Mouse (Mus musculus): ENCODE results near the gene Slc28a1.
"Not testable (repeated sequence)": the region's sequence is repeated elsewhere in the genome, so short reads cannot be mapped to it uniquely, and the experiment has no call there.

Slc28a1 gene

GRCm38 (mm10) chr7:81125215-81126175 lies 10.9 kb downstream of the Slc28a1 start:
- DNase-seq: no peak

- no peak for DNase-seq
Observed at GRCm38 (mm10) chr7:81131864-81132263, 17.3 kb downstream of the Slc28a1 start.

DNA sequence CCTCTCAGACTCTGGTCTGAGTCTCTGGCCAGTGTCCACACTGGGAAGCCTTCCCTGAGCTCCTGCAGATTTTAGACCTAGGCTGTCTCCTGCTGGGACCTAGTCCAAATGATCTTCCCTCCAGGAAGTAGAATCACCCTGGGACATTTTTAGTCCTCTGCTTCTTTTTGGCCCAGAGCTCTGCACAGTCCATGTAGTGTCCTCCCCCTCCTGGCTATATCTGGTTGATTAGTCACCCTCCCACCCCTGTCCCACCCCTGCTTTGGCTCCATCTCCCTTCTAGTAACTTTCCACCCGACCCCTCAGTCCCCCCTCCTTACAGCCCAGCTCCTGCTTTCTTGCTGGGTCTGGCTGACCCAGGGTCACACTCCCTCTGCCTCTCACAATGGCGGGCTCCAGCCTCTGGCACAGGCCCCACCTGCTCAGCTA lies 18.3 kb downstream of the Slc28a1 start:
- no peak for DNase-seq

- DNase-seq: no peak
Observed at GRCm38 (mm10) chr7:81133416-81133815, 18.8 kb downstream of the Slc28a1 start.

DNA sequence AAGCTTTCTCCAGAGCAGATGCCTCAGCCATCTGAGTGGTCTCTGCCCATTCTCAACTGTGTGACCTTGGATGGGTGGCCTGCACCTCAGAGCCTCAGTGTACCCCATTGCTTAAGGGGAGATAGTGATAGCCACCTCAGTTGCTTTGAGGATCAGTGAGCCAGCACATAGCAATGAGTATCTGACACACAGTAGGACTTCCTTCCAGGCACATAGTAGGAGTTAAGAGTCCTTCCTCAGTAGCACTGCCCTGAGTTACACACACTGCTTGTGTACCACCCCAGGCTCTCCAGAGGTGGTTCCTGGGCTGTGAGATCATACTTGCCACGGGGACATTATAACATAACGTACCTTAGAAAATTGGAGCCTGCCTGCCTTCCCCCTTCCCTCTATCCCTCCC lies 19.3 kb downstream of the Slc28a1 start:
- no peak for DNase-seq

DNA sequence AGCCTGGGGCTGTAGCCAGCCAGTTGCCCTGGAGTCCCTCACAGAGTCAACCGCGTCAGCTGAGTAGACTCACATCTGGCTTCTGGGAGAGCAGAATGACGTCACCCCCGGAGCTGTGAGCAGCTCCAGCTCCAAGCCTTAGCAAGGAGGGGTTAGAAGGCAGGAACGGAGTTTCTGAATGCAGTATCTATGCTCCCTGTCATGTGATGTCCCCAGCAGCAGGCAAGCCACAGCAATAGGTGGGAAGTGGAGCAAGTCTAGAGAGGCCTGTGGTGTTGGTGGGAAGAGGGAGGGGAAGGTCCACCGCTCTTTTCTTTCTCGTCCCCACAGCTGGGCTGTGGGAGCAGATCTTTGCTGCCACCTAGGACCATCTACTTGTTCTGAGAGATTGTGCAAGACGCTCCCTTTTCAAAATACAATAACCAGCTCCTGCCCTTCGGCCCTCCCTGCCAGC lies 20.0 kb downstream of the Slc28a1 start:
- DNase-seq: no peak

DNA sequence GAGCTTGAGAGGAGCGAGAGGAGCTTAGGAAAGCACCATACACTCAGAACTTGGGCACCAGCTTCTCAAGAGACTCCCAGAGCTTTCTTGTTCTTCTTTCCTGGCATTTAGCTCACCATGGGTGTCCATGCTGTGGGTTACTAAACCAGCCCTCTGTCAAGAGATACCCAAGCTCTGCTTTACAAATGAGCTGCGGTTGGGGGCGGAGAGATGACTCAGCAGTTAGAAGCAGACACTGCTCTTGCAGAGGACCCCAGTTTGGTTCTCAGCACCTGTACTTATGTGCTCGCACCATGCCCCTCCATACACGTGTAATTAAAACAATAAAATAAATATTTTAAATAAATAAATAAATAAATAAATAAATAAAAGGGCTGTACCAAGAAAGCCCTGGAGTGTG lies 22.7 kb downstream of the Slc28a1 start:
- DNase-seq: no peak

DNA sequence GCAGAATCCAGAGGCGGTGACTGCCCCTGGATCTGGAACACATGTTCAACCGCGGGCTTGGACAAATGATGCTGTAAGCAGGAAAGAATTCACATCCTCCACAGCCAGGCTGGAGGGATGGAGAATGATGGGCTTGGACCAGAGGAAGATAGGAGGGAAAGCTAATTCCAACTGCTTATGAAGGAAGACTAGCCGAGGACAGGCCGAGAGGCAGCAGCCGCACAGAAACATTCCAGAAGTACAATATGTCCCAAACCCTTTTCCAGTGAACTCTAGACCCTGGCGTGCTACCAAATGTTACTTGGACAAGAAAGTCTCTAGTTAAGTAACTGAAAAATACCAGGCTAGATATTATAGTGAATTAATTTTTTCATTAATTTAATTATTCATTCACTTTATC lies 24.5 kb downstream of the Slc28a1 start:
- no peak for DNase-seq

DNA sequence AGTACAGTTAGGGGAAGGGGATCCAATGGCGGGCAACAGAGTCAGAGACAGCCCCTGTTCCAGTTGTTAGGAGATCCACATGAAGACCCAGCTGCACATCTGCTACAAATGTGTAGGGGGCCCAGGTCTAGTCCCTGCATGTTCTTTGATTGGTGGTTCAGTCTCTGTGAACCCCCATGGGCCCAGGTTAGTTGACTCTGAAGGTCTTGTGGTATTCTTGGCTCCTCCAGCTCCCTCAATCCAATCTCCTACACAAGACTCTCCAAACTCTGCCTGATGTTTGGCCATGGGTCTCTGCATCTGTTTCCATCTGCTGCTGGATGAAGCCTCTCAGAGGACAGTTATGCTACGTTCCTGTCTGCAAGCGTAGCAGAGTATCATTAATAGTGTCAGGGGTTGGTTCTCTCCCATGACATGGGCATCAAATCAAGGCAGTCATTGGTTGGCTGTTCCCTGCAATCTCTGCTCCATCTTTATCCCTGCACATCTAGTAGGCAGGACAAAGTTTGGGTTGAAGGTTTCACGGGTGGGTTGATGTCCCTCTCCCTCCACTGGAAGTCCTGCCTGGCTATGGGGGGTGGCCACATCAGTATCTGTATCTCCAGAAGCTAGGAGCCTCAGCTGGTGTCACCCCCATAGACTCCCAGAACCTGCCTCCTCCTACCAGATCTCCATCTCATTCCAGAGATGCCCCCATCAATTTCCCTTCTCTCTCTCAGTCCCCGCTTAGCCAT lies 25.2 kb downstream of the Slc28a1 start:
- DNase-seq: no peak

DNA sequence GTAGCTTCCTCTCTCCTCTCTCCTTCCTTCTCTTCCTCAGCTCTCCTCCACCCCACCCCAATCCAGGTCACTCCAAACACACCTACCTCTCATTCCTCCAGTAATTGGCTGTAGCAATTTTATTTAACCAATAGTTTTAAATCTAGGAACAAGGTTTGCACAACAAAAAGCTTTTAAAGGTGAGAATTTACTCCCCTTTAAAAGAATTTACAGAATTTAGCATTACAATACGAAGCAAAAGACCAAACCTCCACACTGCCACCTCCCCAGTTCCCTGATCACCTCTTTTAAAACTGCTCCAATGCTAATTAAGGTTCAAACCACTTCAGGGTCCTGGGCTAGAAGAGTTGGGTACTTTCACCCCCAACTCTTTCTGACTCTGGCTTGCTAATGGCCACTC lies 26.9 kb downstream of the Slc28a1 start:
- no peak for DNase-seq

DNA sequence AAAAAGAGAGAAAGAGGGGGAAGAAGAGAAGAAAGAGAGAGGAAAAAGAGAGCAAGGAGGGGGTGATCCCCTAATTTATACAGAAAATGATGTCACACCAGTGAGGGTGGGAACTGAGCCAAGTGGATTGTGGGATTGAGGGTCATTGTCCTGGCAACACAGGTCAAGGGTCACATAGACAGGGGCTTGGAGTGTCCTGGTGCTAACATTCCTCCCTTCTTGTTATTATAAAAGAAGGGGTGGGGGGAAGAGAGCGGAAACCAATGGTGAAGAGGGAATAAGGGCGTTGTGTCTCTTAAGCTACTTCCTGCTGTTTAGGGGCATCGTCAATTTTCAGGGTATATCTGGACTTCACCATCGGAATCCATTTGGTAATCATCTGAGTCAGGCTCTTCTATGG lies 28.5 kb downstream of the Slc28a1 start:
- not testable (repeated sequence) for DNase-seq

GRCm38 (mm10) chr7:81149759-81150158 lies 35.2 kb downstream of the Slc28a1 start:
- no peak for DNase-seq

DNA sequence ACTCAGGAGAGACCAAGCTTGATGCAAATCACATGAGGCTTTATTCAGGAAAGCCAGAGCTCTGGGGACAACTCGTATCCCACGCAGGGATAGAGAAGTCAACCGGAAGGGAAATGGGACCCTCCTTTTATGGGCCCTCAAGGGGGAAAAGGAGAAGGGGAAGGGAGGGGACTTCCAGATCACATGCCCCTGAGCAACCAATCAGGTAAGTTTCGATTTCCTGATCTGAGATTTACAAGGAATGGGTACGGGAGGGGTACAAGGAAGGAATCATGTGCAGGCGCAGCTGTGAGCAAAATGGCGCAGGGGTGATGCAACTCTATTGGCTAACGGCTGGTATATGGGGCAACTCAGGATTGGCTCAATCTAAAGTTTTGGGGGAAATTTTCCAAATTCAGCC lies 36.6 kb downstream of the Slc28a1 start:
- no peak for DNase-seq

GRCm38 (mm10) chr7:81152306-81152705 lies 37.7 kb downstream of the Slc28a1 start:
- DNase-seq: no peak

DNA sequence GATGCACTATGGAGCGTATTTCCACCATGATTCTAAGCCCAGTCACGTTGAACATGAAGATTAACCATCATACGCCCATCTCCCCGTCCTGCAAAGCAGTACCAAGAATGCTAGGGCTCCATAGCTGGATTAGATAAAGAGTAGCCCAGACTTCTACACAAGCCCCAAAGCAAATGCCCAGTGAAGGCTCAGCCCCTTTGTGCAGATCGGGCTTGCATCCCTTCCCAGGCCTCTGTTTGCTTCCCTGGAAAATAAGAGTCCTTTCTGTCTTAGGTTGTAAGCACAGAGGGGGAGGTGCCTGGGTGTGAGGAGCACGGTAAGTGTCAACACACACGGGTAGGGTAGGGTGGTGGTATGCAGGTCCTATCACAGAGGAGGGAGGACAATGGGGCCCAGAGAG lies 38.2 kb downstream of the Slc28a1 start:
- no peak for DNase-seq

DNA sequence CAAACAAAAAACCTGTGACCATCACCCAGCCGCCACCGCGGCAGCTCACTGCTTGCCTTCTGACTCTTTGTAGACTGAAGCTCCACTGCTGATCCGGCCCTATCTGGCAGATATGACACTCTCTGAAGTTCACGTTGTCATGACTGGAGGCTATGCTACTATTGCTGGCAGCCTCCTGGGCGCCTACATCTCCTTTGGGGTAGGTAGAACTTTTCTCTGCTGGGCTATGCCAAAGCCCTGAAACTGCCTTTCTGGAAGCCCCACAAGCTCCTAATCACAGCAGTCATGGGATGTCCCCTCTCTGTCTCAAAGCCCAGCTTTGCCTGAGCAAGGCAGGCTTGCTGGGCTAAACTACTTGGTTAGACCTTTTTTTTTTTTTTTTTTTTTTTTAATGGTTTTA lies 38.7 kb downstream of the Slc28a1 start:
- no peak for DNase-seq

DNA sequence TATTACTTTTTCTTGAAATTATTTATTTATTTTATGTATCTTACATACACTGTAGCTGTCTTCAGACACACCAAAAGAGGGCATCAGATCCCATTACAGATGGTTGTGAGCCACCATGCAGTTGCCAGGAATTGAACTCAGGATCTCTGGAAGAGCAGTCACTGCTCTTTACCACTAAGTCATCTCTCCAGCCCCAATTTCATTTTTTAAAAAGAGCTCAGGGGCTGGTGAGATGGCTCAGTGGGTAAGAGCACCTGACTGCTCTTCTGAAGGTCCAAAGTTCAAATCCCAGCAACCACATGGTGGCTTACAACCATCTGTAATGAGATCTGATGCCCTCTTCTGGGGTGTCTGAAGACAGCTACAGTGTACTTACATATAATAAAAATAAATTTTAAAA lies 39.6 kb downstream of the Slc28a1 start:
- not testable (repeated sequence) for DNase-seq

- peak; percentile 40 for DNase-seq
Observed at GRCm38 (mm10) chr7:81154960-81155359, 40.4 kb downstream of the Slc28a1 start.

DNA sequence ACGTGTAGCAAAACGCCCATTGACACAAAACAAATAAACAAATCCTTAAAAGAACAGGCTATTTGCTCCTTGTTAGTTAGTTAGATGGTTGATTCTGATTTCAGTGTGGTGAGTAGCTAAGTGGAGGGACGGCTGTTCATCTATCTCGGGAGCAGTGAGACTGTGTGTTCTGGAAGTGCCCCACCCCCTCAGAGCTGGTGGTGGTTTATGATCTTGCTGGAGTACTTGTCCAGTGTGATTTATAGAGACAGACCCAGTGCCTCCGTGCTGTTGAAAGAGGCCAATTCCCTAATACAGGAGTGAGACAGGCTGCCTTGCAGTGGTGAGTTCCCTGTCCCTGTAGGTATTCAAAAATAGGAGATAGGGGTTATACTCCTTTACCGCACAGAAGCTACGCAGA lies 44.3 kb downstream of the Slc28a1 start:
- DNase-seq: no peak

GRCm38 (mm10) chr7:81161666-81162065 lies 47.1 kb downstream of the Slc28a1 start:
- DNase-seq: peak; percentile 7

DNA sequence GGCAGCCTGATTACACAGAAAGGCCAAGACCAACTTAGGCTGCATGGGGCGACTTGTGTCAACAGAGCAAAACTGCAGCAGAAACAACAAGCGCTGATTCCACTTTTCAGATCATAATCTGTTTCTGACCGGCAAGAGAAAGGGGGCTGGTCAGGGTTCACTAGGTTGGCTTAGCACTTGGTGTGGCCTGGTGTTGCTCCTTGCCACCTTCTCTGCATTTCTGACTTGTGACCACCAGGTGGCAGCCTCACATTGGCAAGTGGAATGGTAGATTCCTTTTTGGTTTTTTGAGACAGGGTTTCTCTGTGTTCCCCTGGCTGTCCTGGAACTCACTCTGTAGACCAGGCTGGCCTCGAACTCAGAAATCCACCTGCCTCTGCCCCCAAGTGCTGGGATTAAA lies 47.7 kb downstream of the Slc28a1 start:
- DNase-seq: peak; percentile 63

- DNase-seq: no peak
Observed at GRCm38 (mm10) chr7:81164411-81164810, 49.8 kb downstream of the Slc28a1 start.

DNA sequence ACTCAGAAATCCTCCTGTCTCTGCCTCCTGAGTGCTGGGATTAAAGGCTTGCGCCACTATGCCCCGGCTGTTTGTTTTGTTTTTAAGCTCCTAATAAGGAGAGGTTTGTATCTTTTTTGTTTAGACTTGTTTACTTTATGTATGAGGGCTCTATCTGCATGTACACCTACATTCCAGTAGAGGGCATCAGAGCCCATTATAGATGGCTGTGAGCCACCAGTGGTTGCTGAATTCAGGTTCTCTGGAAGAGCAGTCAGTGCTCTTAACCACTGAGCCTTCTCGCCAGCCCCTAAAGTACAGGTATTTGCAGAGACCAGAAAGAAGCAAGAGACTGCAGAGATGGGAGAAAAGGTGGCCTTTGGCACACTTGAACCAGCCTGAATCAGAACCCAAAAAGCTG lies 52.5 kb downstream of the Slc28a1 start:
- peak; percentile 31 for DNase-seq

DNA sequence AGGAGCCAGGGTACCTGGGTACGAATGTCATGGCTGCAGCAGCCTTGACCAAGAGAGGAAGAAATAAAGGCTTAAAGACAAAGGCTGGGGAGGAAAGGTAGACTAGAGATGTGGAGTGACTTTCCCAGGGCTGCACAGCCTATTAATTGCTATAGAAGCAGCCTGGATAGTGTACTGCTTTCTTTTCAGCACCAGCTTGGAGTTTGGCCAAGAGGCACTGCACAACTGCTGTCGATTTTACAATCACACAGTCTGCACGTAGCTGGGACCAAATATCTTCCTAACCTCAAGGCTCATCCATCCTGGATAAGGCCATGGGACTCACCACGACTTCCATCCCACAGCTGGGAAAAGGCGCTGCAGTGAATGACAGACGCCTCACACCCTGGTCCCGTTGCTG lies 54.8 kb downstream of the Slc28a1 start:
- DNase-seq: no peak

Data from cerebellum, adult 9-10 months (tissue).